Mouse (Mus musculus): ENCODE results near the gene Cd27.
"Not testable (repeated sequence)": the region's sequence is repeated elsewhere in the genome, so short reads cannot be mapped to it uniquely, and the experiment has no call there.

The Cd27 gene

DNA sequence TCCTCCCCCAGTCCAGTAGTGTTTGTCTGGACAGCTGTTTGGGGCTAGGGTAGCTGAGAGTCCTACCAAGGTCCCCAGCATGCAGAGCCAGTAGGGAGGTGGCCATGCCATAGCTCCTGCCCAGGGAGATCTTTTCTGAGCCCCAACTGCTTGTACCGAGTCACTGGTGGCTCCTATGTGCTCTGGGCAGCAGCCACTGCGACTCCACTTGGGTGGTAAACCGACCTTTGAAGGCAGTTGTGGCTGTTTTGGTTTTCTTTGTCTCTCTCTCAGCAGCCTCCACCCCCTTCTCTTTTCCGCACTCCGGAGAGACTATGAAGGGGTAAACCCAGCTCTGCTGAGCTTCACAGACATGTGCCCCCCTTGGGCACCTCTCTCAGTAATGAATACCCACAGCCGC, at the start of gene Cd27:
Gene Cd27, minus strand, starts transcription at position 229 of the 400 bp plus-strand sequence.
- no peak for DNase-seq

- no peak for DNase-seq
Observed at GRCm38 (mm10) chr6:125285890-125286289, 49.1 kb upstream of the Cd27 start, which contains the start of gene Tuba3a. Gene Tuba3a, minus strand, starts transcription at chr6:125286042.

DNA sequence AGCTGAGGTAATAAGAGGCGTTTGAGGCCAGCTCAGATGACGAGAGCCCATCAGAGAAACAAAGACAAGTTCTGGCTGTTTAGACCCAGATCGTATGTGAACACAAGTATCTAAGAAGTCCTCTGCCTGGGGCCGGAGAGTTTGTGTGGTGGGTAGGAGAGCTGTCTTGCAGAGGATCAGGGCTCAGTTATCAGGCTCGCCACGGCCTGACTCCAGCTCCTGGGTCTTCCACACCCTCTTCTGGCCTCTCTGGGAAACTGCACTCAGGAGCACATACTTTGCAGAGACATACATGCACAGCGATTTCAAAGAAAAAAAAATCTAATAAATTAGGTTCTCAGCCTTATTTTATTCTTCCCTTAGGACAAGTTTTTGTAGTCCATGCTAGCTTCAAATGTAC, 47.9 kb upstream of the Cd27 start:
- no peak for DNase-seq

DNA sequence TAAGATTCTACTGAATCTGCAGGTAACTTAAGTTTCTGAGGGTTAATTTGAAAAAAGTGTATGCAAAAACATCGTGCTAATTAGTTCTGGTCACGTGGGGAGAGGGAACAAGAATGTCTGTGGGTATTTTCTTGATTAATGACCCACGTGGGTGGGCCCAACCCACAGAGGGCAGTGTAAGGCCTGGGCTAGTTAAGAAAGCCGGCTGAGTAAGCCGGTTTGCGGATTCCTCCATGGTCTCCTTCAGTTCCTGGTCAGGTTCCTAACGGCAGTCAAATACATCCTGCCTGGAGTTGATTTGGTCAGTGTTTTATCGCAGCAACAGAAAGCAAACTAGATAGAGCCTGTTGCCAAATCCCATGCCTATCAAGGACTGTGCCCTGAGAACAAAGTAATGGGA, 47.4 kb upstream of the Cd27 start:
- DNase-seq = no peak

DNA sequence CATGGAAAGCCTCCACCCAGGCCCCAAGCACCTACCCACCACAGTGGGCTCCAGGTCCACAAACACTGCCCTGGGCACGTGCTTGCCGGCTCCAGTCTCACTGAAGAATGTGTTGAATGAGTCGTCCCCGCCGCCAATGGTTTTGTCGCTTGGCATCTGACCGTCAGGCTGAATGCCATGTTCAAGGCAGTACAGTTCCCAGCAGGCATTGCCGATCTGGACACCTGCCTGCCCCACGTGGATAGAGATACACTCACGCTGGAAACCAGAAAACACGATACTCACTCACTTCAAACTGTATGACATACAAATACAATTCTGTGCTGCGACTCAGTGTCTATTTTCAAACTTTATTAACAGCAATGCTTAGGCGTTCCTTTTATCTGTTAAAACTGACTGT, 45.9 kb upstream of the Cd27 start:
- peak; percentile 26 to 60 for DNase-seq

- no peak for DNase-seq
Observed at GRCm38 (mm10) chr6:125279729-125280128, 42.9 kb upstream of the Cd27 start.

DNA sequence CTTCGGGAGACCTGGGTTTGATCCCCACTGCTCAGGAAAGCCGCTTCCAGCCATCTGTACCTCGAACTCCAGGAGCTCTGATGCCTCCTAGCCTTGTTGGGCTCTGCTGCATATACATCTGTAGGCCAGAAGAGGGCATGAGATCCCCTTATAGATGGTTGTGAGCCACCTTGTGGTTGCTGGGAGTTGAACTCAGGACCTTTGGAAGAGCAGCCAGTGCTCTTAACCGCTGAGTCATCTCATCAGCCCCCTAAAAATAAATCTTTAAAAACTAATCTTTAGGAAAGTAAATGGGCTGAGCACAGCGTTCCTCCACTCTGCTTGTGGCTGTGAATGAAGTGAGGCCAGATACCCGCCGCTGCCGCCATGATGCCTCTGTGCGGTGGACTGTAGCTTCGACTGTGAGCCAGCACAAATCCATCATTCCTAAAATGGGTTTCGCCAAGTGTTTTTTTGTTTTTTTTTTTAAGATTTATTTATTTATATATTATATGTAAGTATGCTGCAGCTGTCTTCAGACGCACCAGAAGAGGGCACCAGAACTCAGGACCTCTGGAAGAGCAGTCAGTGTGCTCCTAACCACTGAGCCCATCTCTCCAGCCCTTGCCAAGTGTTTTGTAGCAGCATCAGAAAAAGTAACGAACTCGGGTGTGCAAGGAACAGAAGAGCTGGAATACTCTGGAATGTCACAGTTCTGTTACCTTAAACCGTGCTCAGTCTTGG, 38.2 kb upstream of the Cd27 start:
- peak in 1 of 2 experiments; percentile 25 for DNase-seq

- no peak for DNase-seq
Observed at GRCm38 (mm10) chr6:125272228-125272785, 35.5 kb upstream of the Cd27 start.

DNA sequence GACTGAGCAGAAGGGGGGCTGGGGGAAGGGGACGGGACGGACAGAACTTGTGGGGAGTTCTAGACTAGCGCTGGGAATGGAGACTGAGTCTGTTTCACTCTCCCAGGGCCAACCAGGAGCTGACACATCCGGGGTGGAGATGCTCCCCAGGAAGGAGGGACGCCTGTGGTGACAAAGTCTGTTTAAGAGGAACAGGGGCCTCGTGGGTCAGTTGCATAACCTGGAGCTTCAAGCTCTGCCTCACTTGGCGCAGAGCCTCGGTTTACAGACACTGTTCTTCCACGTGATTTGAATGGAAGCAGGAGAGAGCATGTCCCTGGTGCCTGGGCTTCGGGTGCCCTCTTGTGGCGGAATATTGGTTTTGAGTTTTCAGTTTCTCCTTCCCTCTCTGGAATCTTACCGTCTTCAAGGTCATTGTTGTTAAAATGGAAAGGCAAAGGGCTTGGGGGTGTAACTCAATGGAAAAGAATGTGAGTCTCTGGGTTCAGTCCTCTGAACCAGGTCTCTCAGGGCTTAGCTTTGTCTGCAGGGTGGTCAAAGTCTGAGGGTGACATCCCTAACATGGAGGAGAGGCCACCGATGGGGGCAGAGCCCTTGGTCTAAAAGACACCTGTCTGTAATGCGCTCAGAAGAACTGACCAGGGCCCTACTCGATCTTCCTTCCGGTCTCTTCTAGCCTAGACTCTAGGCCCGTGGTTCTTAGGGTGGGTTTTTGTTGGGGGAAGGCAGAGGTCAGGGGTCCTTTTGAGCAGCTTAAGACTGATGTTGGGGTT, 34.8 kb upstream of the Cd27 start:
- DNase-seq = peak; percentile 89 to 96

DNA sequence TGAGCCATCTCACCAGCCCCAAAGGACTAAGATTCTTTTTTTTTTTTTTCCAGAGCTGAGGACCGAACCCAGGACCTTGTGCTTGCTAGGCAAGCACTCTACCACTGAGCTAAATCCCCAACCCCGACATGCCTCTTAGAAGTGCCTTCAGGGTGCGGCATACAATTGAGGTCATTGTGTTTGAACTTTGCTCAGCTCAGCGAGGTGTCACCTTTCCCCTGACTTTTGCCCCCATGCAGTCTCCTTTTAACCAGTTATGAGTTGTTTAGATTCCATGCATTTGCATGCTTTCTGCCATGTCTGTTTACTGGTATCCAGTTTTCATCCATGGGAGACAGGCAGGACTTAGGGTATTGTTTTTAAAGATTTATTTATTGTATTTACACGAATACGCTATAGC, 32.0 kb upstream of the Cd27 start:
- no peak for DNase-seq

- no peak for DNase-seq
Observed at GRCm38 (mm10) chr6:125267469-125267868, 30.7 kb upstream of the Cd27 start.

DNA sequence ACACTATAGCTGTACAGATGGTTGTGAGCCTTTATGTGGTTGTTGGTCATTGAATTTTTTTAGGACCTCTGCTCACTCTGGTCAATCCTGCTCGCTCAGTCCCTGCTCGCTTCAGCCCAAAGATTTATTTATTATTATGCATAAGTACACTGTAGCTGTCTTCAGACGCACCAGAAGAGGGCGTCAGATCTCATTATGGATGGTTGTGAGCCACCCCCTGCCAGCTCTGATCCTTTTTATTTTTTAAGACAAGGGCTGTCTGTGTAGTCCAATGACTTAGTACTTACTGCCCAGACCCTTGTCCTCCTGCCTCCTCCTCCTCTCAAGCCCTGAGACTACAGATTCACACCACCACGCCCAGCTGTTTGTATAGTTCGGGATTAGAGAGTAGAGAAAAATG, 29.8 kb upstream of the Cd27 start:
- DNase-seq = not testable (repeated sequence)

- no peak for DNase-seq
Observed at GRCm38 (mm10) chr6:125266091-125266490, 29.3 kb upstream of the Cd27 start.

DNA sequence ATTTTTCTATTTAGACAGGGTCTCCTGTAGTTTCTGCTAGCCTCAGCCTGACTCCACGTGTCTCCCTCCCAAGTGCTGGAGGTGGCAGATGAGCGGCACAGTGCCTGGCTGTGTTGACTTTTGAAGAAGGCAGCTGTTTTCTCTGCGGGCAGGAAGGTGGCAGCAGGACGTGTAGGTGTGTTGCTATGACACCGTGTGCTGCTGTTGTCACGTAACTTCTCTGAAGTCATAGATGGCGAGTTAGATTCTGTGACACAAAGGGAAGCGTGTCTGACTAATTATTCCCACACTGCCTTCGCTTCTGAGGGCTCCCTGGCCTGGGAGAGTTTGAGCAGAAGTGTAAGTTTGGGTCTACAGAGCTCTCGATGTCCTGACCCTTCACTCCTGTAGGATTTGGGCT, 28.4 kb upstream of the Cd27 start:
- no peak for DNase-seq

GRCm38 (mm10) chr6:125264219-125264618, 27.4 kb upstream of the Cd27 start:
- DNase-seq = no peak

GRCm38 (mm10) chr6:125260006-125260555, 23.3 kb upstream of the Cd27 start:
- no peak for DNase-seq

DNA sequence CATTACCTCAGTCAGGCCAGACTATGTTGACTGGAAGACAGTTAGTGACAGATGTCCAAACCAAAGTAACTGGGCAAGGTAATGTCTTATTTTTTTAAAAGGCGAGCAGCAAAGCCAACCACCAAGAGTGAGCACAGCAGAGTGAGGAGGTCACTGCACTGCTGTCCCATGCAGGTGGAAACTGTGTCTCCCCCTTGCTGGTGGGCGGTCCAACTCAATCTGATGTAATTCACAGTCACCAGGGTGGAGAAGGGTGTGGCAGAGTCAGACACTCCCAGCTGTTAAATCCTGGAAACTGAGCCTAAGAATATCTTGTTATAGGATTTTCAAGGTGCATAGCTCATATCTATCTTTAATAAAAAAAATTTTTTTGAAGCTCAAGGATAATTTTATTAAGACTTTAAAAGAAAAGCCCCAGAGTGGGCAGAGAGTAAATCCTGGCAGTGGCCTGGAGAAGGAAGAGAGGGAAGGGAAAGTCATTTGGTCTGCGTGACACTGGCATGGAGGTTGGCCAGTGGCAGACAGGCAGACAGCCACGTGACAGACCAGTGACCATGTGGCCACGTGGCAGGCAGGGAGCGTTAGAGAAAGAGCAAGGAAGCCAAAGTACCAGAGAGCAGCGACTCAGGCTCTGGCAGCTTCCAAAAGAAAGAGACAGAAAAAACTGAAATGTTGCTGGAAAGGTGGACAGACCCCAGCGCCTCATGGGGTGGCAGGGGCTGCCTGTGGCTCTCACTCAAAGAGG, 19.6 kb upstream of the Cd27 start:
- peak; percentile 53 to 71 for DNase-seq

DNA sequence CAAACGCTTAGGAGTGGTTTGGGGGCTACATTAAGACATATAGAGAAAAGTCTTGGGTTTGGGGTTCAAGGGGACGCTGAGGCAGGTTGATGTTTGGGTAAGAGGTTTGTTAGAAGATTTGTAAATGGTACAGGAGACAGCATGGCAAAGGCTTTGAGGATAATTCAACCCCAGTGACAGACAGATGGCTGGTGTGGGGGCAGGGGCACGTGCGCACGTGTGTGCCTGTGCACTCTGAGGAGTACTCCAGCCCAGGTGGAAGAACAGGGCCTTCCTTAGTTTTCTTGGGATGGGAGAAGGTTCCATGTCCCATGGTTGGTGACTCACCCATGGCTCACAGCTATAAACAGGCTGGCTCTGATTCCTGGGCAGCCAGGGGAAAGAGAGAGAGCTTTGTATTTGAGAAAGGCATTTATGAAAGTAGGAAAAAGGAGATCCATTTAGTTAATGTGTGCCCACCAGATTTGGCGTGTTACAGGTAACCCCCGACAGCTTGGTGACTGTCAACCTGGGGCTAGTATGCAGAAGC, 18.8 kb upstream of the Cd27 start:
- no peak for DNase-seq

- no peak for DNase-seq
Observed at GRCm38 (mm10) chr6:125253863-125254715, 17.3 kb upstream of the Cd27 start.

DNA sequence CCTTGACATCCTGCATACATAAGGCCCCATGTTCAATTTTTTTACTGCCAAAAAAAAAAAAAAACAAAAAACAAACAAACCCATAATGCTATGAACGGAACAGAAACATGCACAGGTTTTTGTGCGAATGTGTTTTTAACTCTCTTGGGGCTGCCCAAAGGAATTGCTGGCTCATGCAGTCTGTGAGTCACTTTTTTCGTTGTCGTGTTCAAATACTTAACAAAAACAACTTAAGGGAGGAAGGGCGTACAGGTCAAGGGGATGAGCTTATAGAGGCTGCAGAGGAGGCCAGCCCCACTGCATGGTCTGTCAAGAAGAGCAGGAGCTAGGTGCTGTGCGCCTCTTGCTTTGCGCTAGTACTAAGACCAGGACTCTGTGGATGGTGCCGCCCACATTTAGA, 15.9 kb upstream of the Cd27 start:
- no peak for DNase-seq

DNA sequence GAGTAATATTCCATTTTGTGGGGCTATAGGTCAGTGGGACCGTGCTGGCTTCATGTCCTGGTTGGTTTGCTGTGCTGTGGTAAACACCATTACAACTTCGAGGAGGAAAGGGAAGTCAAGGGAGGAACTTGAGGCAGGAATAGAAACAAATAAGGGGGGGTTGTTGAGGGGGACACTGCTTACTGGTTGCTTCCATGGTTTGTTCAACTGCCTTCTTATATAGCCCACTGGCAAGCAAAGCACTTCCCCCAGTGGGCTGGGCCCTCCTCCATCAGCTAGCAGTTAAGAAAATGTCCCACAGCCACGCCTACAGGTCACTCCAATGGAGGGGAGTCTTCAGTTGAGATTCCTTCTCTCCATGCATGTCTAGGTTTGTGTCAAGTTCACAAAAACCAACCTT, 15.5 kb upstream of the Cd27 start:
- DNase-seq = no peak

DNA sequence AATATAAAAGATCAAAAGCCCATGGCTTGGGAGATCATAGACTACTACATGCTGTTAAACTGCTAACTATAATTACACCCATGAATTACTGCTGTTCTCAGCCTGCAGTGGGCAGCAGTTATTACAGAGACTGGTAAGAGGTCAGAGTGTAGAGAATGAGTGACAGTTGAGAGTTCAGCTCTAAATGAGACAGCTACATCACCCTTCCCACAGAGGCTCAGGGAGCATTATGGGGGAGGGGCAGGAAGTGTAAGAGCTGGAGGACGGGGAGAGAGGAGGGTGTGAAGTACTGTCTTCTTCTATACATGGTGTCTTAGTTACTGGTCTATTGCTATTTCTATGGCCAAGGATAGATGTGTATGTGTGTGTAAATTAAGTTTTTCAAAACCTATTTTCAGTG, 7.7 kb upstream of the Cd27 start:
- no peak for DNase-seq

Measured in cerebellum, postnatal 25 days (tissue).